8 mouse cellular contexts compared by ENCODE assay signal in genomic region chr4:116993672-116994621, GRCm38 (mm10). TPM values are rescaled to one million over a fixed set of nuclear protein-coding genes. Genes with fewer than 3 reads are reported as not detected.
DNase-seq lines count a peak whose midpoint lies in the region; ATAC-seq and TF ChIP-seq lines count a peak whose summit lies in the region.

Gene Urod, minus strand, starts transcription at chr4:116994413.

- peaks cover 5 to 31% of the 10 kb centered on the region in 2 experiments for H3K4me1 ChIP-seq in CH12.LX (ENCODE audit: control insufficient read depth in 1 of 2, insufficient read depth in 2 of 2)
- H3K4me1 ChIP-seq in forebrain, embryonic 12.5 days: peaks cover 28% of the 10 kb centered on the region
- peaks cover 12% of the 10 kb centered on the region for H3K4me1 ChIP-seq in heart, postnatal 0 days (ENCODE audit: control insufficient read depth, insufficient read depth)
- H3K4me1 ChIP-seq in liver, embryonic 16.5 days (ENCODE audit: control insufficient read depth, low read depth, low read length): peaks cover 33% of the 10 kb centered on the region
- H3K4me1 ChIP-seq in neural tube, embryonic 13.5 days (replicated peaks): peaks cover 36% of the 10 kb centered on the region
- H3K4me1 ChIP-seq in testis, adult 2 months (ENCODE audit: control insufficient read depth, insufficient read depth, low read length): peaks cover 23% of the 10 kb centered on the region

- no peak for TF ChIP-seq RAD21 in CH12.LX (IDR thresholded peaks at IDR 0.05; ENCODE audit: low read depth, low read length)

- H3K9me3 ChIP-seq in CH12.LX (replicated peaks; ENCODE audit: low read length): no peaks in the 10 kb centered on the region
- H3K9me3 ChIP-seq in forebrain, embryonic 12.5 days: no peaks in the 10 kb centered on the region
- no peaks in the 10 kb centered on the region for H3K9me3 ChIP-seq in heart, postnatal 0 days (replicated peaks; ENCODE audit: control insufficient read depth, low read length)
- H3K9me3 ChIP-seq in liver, embryonic 16.5 days (replicated peaks; ENCODE audit: control insufficient read depth, low read length): no peaks in the 10 kb centered on the region
- no peaks in the 10 kb centered on the region for H3K9me3 ChIP-seq in neural tube, embryonic 13.5 days

- peak; percentile 92 for ATAC-seq in forebrain, embryonic 12.5 days (ENCODE audit: low FRiP score)
- peak; percentile 95 for ATAC-seq in heart, postnatal 0 days (ENCODE audit: insufficient read depth, low read depth)
- ATAC-seq in liver, embryonic 16.5 days (ENCODE audit: low read depth): peak; percentile 91
- ATAC-seq in neural tube, embryonic 13.5 days (ENCODE audit: low read depth): peak; percentile 84

- no peaks in the 10 kb centered on the region for H3K79me2 ChIP-seq in CH12.LX (replicated peaks; ENCODE audit: control insufficient read depth, extremely low read depth, insufficient read depth, poor library complexity, severe bottlenecking)

- in situ Hi-C loops in CH12.LX (cut with MboI; ENCODE audit: low pct_ligation_motif_present, low pct_unique_long_range_greater_than_20kb, low sequenced_read_pairs): loop anchor here (5.0 kb wide), 1 partner anchor 172 kb away; the partner anchor contains the start of gene Hpdl

- DNase-seq in CH12.LX (ENCODE audit: extremely low read depth): peak; percentile 96
- DNase-seq in c-Kit-positive CD71-positive TER-119-negative erythroid progenitor cells, embryonic 14.5 days (ENCODE audit: low read depth): peak; percentile 94
- DNase-seq in heart, postnatal 0 days (ENCODE audit: low spot score): peak; percentile 96
- peak; percentile 96 to 97 for DNase-seq in kidney, postnatal 4 days

- WGBS in forebrain, embryonic 12.5 days: 1% methylated on average over 38 of the region's 38 CpGs
- under 1% methylated on average over 38 of the region's 38 CpGs for WGBS in heart, postnatal 0 days
- under 1% methylated on average over 38 of the region's 38 CpGs for WGBS in liver, embryonic 16.5 days (ENCODE audit: insufficient replicate concordance)
- 2% methylated on average over 38 of the region's 38 CpGs for WGBS in neural tube, embryonic 13.5 days

- H3K27ac ChIP-seq in CH12.LX (ENCODE audit: insufficient read depth, low read depth): 0 out of 2 replicates have a peak within 1 kb of the TSS, but pooled peaks have one; percentile 5
- H3K27ac ChIP-seq in forebrain, embryonic 12.5 days: peak within 1 kb of the TSS; percentile 85
- H3K27ac ChIP-seq in heart, postnatal 0 days (ENCODE audit: low read depth): peak within 1 kb of the TSS; percentile 78
- peak within 1 kb of the TSS; percentile 97 for H3K27ac ChIP-seq in liver, embryonic 16.5 days (ENCODE audit: low read length)
- H3K27ac ChIP-seq in neural tube, embryonic 13.5 days (replicated peaks): peak within 1 kb of the TSS; percentile 89
- H3K27ac ChIP-seq in testis, adult 2 months (ENCODE audit: control insufficient read depth, insufficient read depth, low read depth, low read length): peak within 1 kb of the TSS; percentile 33

- peak; percentile 76 for TF ChIP-seq POLR2A in CH12.LX (IDR thresholded peaks at IDR 0.05; ENCODE audit: low read depth, low read length)
- TF ChIP-seq POLR2A in testis, adult 2 months (IDR thresholded peaks at IDR 0.05; ENCODE audit: control insufficient read depth, low read depth, low read length): peak; percentile 63

- no peak for TF ChIP-seq CTCF in CH12.LX (conservative IDR thresholded peaks at IDR 0.05 in 1 of 2, IDR thresholded peaks at IDR 0.05 in 1 of 2; ENCODE audit: low read depth in 2 of 2, low read length in 2 of 2)
- TF ChIP-seq CTCF in heart, postnatal 0 days (IDR thresholded peaks at IDR 0.05; ENCODE audit: low read depth): no peak
- TF ChIP-seq CTCF in testis, adult 2 months (IDR thresholded peaks at IDR 0.05; ENCODE audit: control insufficient read depth, insufficient read depth, insufficient replicate concordance, low read depth, low read length): no peak

- TF ChIP-seq EP300 in CH12.LX (IDR thresholded peaks at IDR 0.05; ENCODE audit: low read length): no peak
- TF ChIP-seq EP300 in heart, postnatal 0 days (IDR thresholded peaks at IDR 0.05; ENCODE audit: low read depth): no peak

- H3K4me3 ChIP-seq in CH12.LX (replicated peaks in 1 of 3; ENCODE audit: low read depth in 2 of 3, low read length in 2 of 3, poor library complexity in 1 of 3): peak within 1 kb of the TSS; percentile 82 to 89 (median 88)
- peak within 1 kb of the TSS; percentile 87 for H3K4me3 ChIP-seq in forebrain, embryonic 12.5 days (replicated peaks)
- H3K4me3 ChIP-seq in heart, postnatal 0 days (ENCODE audit: low read depth, low read length): peak within 1 kb of the TSS; percentile 91
- H3K4me3 ChIP-seq in liver, embryonic 16.5 days (ENCODE audit: low read depth, low read length): peak within 1 kb of the TSS; percentile 95
- peak within 1 kb of the TSS; percentile 78 for H3K4me3 ChIP-seq in neural tube, embryonic 13.5 days
- peak within 1 kb of the TSS; percentile 90 for H3K4me3 ChIP-seq in testis, adult 2 months (ENCODE audit: control insufficient read depth, low read depth, low read length)

- peaks cover 12 to 41% of the 10 kb centered on the region in 2 experiments for H3K36me3 ChIP-seq in CH12.LX (replicated peaks in 1 of 2; ENCODE audit: control insufficient read depth in 1 of 2, insufficient read depth in 1 of 2, low read length in 1 of 2)
- H3K36me3 ChIP-seq in forebrain, embryonic 12.5 days (replicated peaks): peaks cover 6% of the 10 kb centered on the region; the same call in 1 of the 2 replicates
- peaks cover 26% of the 10 kb centered on the region for H3K36me3 ChIP-seq in heart, postnatal 0 days (replicated peaks; ENCODE audit: control insufficient read depth, insufficient read depth, low read length)
- H3K36me3 ChIP-seq in liver, embryonic 16.5 days (ENCODE audit: control insufficient read depth, insufficient read depth): peaks cover 37% of the 10 kb centered on the region
- H3K36me3 ChIP-seq in neural tube, embryonic 13.5 days: peaks cover 26% of the 10 kb centered on the region
- no peaks in the 10 kb centered on the region for H3K36me3 ChIP-seq in testis, adult 2 months (ENCODE audit: control insufficient read depth, insufficient read depth, low read length)

- no peaks in the 10 kb centered on the region for H3K27me3 ChIP-seq in CH12.LX (replicated peaks)
- H3K27me3 ChIP-seq in forebrain, embryonic 12.5 days: peaks cover 8% of the 10 kb centered on the region; the same call in 1 of the 2 replicates
- no peaks in the 10 kb centered on the region for H3K27me3 ChIP-seq in heart, postnatal 0 days (ENCODE audit: control insufficient read depth, insufficient read depth, low read length)
- H3K27me3 ChIP-seq in liver, embryonic 16.5 days (ENCODE audit: control insufficient read depth, insufficient read depth, low read depth, low read length): no peaks in the 10 kb centered on the region
- H3K27me3 ChIP-seq in neural tube, embryonic 13.5 days: no peaks in the 10 kb centered on the region
- no peaks in the 10 kb centered on the region for H3K27me3 ChIP-seq in testis, adult 2 months (ENCODE audit: control insufficient read depth, insufficient read depth, low read length)

- H3K9ac ChIP-seq in CH12.LX (ENCODE audit: insufficient read depth, low read depth): peak within 1 kb of the TSS; percentile 71
- peak within 1 kb of the TSS; percentile 76 for H3K9ac ChIP-seq in forebrain, embryonic 12.5 days
- H3K9ac ChIP-seq in heart, postnatal 0 days (replicated peaks; ENCODE audit: low read depth, low read length): peak within 1 kb of the TSS; percentile 86
- H3K9ac ChIP-seq in liver, embryonic 16.5 days (ENCODE audit: low read depth, low read length): peak within 1 kb of the TSS; percentile 96
- peak within 1 kb of the TSS; percentile 89 for H3K9ac ChIP-seq in neural tube, embryonic 13.5 days

- H3K4me2 ChIP-seq in CH12.LX (ENCODE audit: insufficient read depth, low read depth, poor library complexity, severe bottlenecking): peak within 1 kb of the TSS; percentile 94
- peak within 1 kb of the TSS; percentile 99 for H3K4me2 ChIP-seq in forebrain, embryonic 12.5 days
- H3K4me2 ChIP-seq in heart, postnatal 0 days (ENCODE audit: low read depth, low read length): peak within 1 kb of the TSS; percentile 98
- peak within 1 kb of the TSS; percentile 92 for H3K4me2 ChIP-seq in liver, embryonic 16.5 days (ENCODE audit: low read depth, low read length)
- H3K4me2 ChIP-seq in neural tube, embryonic 13.5 days: peak within 1 kb of the TSS; percentile 97

- dilution Hi-C loops in CH12.LX (cut with MboI; ENCODE audit: extremely low pct_ligation_motif_present, extremely low pct_unique_long_range_greater_than_20kb, low sequenced_read_pairs): no loop called here

TF ChIP-seq in CH12.LX, 34 proteins besides CTCF, POLR2A, EP300 and RAD21 (continues in another document):
- TF ChIP-seq USF1 (IDR thresholded peaks at IDR 0.05; ENCODE audit: low read depth, low read length) (peak; percentile 98), JUND (conservative IDR thresholded peaks at IDR 0.05; ENCODE audit: low read depth, low read length) (no peak), BHLHE40 (IDR thresholded peaks at IDR 0.05; ENCODE audit: low read depth, low read length) (peak; percentile 60), CHD1 (IDR thresholded peaks at IDR 0.05; ENCODE audit: low read depth, low read length) (no peak; the same call in 1 of the 2 replicates), UBTF (IDR thresholded peaks at IDR 0.05; ENCODE audit: low read depth, low read length) (no peak), ZMIZ1 (IDR thresholded peaks at IDR 0.05; ENCODE audit: low read depth, low read length) (no peak), ZC3H11A (IDR thresholded peaks at IDR 0.05; ENCODE audit: low read depth, low read length) (no peak), SMC3 (IDR thresholded peaks at IDR 0.05; ENCODE audit: low read depth, low read length) (no peak), MAZ (IDR thresholded peaks at IDR 0.05; ENCODE audit: low read depth, low read length) (no peak), ETS1 (conservative IDR thresholded peaks at IDR 0.05; ENCODE audit: low read depth, low read length) (peak; percentile 68), MAFK (IDR thresholded peaks at IDR 0.05; ENCODE audit: insufficient replicate concordance, low read length) (no peak), SIN3A (IDR thresholded peaks at IDR 0.05; ENCODE audit: low read length) (peak; percentile 100), CHD2 (IDR thresholded peaks at IDR 0.05; ENCODE audit: low read length) (no peak), HCFC1 (IDR thresholded peaks at IDR 0.05; ENCODE audit: low read depth, low read length) (peak; percentile 93)

RNA-seq across cellular contexts. Expression of gene Urod, which starts in this region (rescaled TPM):
- total RNA-seq in CH12.LX (2012; rRNA removed): 62.1 and 66.4 TPM in 2 replicates
- total RNA-seq in CH12.LX (2014; rRNA removed): 81.0 and 82.1 TPM in 2 replicates
- 53.1 and 57.7 TPM in 2 replicates for polyA plus RNA-seq in CH12.LX (2012; ENCODE audit: insufficient read length, low read depth)
- polyA plus RNA-seq in forebrain, embryonic 12.5 days (2016; fragmentation: Nextera tagmentation; extraction: Ambion mirVana): 76.0 and 78.0 TPM in 2 replicates
- total RNA-seq in heart, postnatal 0 days (2014; rRNA removed; ENCODE audit: low replicate concordance): 103 and 124 TPM in 2 replicates
- 107 and 110 TPM in 2 replicates for polyA plus RNA-seq in heart, postnatal 0 days (2015; fragmentation: Nextera tagmentation; extraction: Ambion mirVana)
- 518 and 567 TPM in 2 replicates for polyA plus RNA-seq in liver, embryonic 16.5 days (2015; fragmentation: Nextera tagmentation; extraction: Ambion mirVana)
- polyA plus RNA-seq in neural tube, embryonic 13.5 days (2015; fragmentation: Nextera tagmentation; extraction: Ambion mirVana): 72.7 and 76.8 TPM in 2 replicates
- 16.5 and 16.8 TPM in 2 replicates for polyA plus RNA-seq in testis, adult 2 months (2012; rRNA removed)

Comparison
In these comparisons a context has a peak if more than half of its experiments do, and no peak if none do; other contexts are left out.
1. Peak in every context shown above with its lines: DNase-seq, ATAC-seq, H3K4me3 ChIP-seq and H3K27ac ChIP-seq.
2. H3K27ac ChIP-seq: peak in every context shown above with its lines; median percentile 97 in liver, embryonic 16.5 days; 89 in neural tube, embryonic 13.5 days; 85 in forebrain, embryonic 12.5 days; 78 in heart, postnatal 0 days; 33 in testis, adult 2 months; 5 in CH12.LX.